Mouse (Mus musculus) midbrain, embryonic 12.5 days (tissue): ENCODE measurements around the gene Apol8. TPM values are rescaled to one million over a fixed set of nuclear protein-coding genes. Genes with fewer than 3 reads are reported as not detected.
"Not testable (repeated sequence)": the region's sequence is repeated elsewhere in the genome, so short reads cannot be mapped to it uniquely, and the experiment has no call there.

Source experiments
- ATAC-seq: fragments of 200-750 bp; cut with Nextera tagmentation; 2 replicates; pipeline ENCODE4 v1.8.0; 2017; ENCODE audit warnings: low read depth, moderate TSS enrichment, moderate library complexity; ENCODE audit not compliant: low FRiP score
- H3K27ac ChIP-seq: fragments of 300-500 bp; sonication (generic); replicated peaks from 2 replicates; pipeline ENCODE4 v1.5.1; 2016; ENCODE audit warnings: mild to moderate bottlenecking
- H3K27me3 ChIP-seq: fragments of 300-500 bp; sonication (generic); 2 replicates; pipeline ENCODE4 v1.6.1; 2016; ENCODE audit warnings: mild to moderate bottlenecking
- H3K36me3 ChIP-seq: fragments of 300-500 bp; sonication (generic); 2 replicates; pipeline ENCODE4 v1.6.1; 2016
- H3K4me1 ChIP-seq: fragments of 300-500 bp; sonication (generic); 2 replicates; pipeline ENCODE4 v1.6.1; 2016
- H3K4me2 ChIP-seq: fragments of 300-500 bp; sonication (generic); replicated peaks from 2 replicates; pipeline ENCODE4 v1.6.1; 2016; ENCODE audit warnings: mild to moderate bottlenecking, moderate library complexity
- H3K4me3 ChIP-seq: fragments of 300-500 bp; sonication (generic); 2 replicates; pipeline ENCODE4 v1.5.1; 2016; ENCODE audit warnings: mild to moderate bottlenecking
- H3K9ac ChIP-seq: fragments of 300-500 bp; sonication (generic); replicated peaks from 2 replicates; pipeline ENCODE4 v1.6.1; 2016; ENCODE audit warnings: mild to moderate bottlenecking, moderate library complexity
- H3K9me3 ChIP-seq: fragments of 300-500 bp; sonication (generic); 2 replicates; pipeline ENCODE4 v1.6.1; 2016; ENCODE audit warnings: mild to moderate bottlenecking
- WGBS: fragments of 180-500 bp; shearing (Covaris S2); methylation state at CpG from one replicate; pipeline ENCODE4 v1.1.7; 2016; 5-methylcytosine and 5-hydroxymethylcytosine counted together
- polyA plus RNA-seq: library from polyadenylated mRNA; unstranded; fragments of >200 nt; fragmentation: Nextera tagmentation; extraction: Ambion mirVana; gene quantifications from 2 replicates; pipeline ENCODE4 v1.2.1, GENCODE M21; 2016

Gene Apol8
- polyA plus RNA-seq, 1 experiment from 2014 or later, result 0.40 TPM

DNA sequence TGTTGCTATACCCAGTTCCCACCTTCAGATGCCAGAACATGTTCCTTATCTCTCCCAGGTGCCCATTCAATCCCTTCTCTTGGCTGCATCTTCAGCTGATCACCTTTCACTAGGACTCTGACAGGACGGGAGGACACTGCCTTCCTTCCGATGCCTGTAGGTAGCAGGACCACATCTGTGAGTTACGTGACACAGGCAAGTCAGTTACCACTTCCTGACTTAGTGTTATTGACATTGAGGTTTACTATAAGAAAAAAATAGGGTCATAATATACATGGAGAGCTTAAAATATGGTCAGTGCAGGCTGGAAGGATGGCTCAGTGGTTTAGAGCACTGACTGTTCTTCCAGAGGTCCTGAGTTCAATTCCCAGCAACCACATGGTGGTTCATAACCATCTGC, 35.3 kb downstream of the Apol8 start:
- not testable (repeated sequence) for H3K4me3 ChIP-seq, H3K4me1 ChIP-seq, H3K36me3 ChIP-seq, H3K9ac ChIP-seq, ATAC-seq, H3K27ac ChIP-seq, H3K9me3 ChIP-seq, H3K27me3 ChIP-seq, H3K4me2 ChIP-seq
- no CpG with 5 or more reads among the region's 3 CpGs for WGBS

DNA sequence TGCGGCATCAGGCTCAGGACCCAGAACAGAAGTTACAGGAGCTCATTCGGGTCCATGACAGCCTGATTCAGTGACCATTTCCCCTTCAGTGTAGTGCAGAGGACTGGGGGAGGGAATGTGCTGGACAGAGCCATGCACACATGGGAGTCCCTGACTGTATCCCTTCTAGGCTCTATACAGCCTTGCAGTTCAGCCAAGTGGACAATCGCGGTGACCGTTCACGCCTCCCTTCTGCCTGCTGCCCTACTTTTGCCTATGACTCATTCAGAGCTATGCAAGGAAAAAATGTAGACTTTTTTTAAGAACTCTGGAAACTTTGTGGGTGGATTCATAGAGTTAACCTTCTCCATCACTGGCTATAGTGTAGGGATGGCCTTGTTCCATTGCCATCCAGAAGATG, 38.6 kb downstream of the Apol8 start:
- not testable (repeated sequence) for ATAC-seq, H3K4me2 ChIP-seq, H3K9me3 ChIP-seq, H3K9ac ChIP-seq, H3K27ac ChIP-seq, H3K27me3 ChIP-seq, H3K36me3 ChIP-seq, H3K4me1 ChIP-seq, H3K4me3 ChIP-seq
- WGBS, result 83% methylated on average over 3 of the region's 6 CpGs

DNA sequence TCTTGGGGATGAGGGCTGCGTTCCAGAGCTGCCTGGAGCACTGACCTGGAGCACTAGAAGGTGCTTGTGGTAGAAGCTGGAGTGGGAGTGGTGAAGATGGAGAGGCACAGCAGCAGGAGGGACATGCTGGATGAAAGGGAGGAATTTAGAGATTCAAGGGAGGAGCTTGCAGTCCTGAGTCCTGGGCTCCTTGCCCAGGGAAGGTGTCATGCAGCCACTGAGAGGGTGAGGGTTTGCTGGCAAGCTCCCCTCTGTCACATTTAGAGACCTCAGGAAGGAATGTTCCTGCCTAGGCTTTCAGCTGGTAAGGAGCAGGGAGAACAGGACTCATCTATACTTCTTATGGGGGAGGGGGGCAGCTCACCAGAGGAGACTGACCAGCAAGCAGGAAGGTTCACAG, 47.9 kb downstream of the Apol8 start:
- H3K9ac ChIP-seq, ATAC-seq: not testable (repeated sequence)

DNA sequence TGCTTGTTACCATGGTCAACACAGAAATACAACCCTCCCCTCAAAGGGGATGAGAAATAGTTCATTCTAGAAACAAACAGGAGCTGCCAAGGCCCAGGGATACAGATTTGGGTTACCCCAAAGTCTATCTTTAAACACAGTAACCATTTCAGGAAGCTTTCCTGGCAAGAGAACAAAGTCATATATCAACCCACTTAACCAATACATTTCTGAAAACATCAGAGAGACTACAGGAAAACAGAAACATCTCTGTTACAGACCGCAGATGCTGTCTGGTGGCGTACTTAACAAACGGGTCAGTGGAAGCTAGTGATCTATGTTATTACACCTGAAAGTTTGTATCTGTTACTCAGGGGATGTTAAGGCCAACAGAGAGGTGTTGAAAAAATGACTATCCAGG, 51.5 kb downstream of the Apol8 start:
- not testable (repeated sequence) for H3K27me3 ChIP-seq, H3K9me3 ChIP-seq, H3K4me3 ChIP-seq, H3K4me2 ChIP-seq, H3K9ac ChIP-seq, H3K27ac ChIP-seq, ATAC-seq, H3K4me1 ChIP-seq, H3K36me3 ChIP-seq
- WGBS, result 97% methylated on average over 3 of the region's 3 CpGs

More for the DNA sequence above, 47.9 kb downstream of the Apol8 start:
- 100% methylated on average over 1 of the region's 1 CpGs for WGBS
- H3K9me3 ChIP-seq, H3K4me3 ChIP-seq, H3K27me3 ChIP-seq, H3K4me1 ChIP-seq, H3K36me3 ChIP-seq, H3K27ac ChIP-seq, H3K4me2 ChIP-seq: not testable (repeated sequence)

DNA sequence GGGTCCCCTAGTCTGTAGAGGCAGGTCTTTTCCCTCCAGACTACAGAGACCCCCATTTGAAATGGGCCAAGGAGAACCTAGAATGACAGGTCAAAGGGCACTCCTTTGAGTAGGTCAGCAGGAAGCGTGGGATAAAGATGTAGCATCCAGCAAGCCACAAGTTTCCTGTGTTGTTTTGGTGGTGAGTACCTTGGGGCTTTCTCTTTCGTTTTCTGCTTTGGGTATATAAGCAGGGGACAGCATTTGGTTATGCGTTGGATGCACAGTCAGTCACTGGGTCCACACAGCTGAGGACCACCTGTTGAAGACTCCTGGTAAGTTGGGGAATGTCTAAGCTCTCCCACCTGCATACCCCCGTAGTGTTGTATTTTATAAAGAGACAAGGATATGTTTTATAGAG, 58.1 kb downstream of the Apol8 start, which contains the start of gene Apol7e:
Gene Apol7e (plus strand): TSS at position 202 of the 400 bp plus-strand sequence.
- H3K4me3 ChIP-seq, H3K4me1 ChIP-seq, ATAC-seq, H3K36me3 ChIP-seq, H3K27ac ChIP-seq, H3K9me3 ChIP-seq, H3K27me3 ChIP-seq, H3K9ac ChIP-seq, H3K4me2 ChIP-seq: not testable (repeated sequence)
- WGBS, result 78% methylated on average over 4 of the region's 4 CpGs

Other genes with a start within 250 kb of the Apol8 start
- not detected in 2 replicates for gene Apol11a, start 248.7 kb downstream of the Apol8 start, polyA plus RNA-seq
- not detected in 2 replicates for gene Apol7c, start 223.7 kb downstream of the Apol8 start, polyA plus RNA-seq
- gene 1700025B11Rik, start 195.1 kb downstream of the Apol8 start, polyA plus RNA-seq, result not detected in 2 replicates
- not detected in 2 replicates for gene Apol10b, start 160.9 kb downstream of the Apol8 start, polyA plus RNA-seq
- gene Gm36245, start 157.7 kb downstream of the Apol8 start, polyA plus RNA-seq, result not detected in 2 replicates
- 0.11 and 0.25 TPM in 2 replicates for gene Apol11b, start 113.7 kb downstream of the Apol8 start, polyA plus RNA-seq
- gene Apol7e, start 58.1 kb downstream of the Apol8 start, polyA plus RNA-seq, result not detected in 2 replicates
- not detected in 2 replicates for gene Apol9b, start 28.0 kb downstream of the Apol8 start, polyA plus RNA-seq
- gene Myh9, start 85.2 kb upstream of the Apol8 start, polyA plus RNA-seq, result 24.9 and 29.1 TPM in 2 replicates
- 206 and 210 TPM in 2 replicates for gene Txn2, start 172.0 kb upstream of the Apol8 start, polyA plus RNA-seq
- 6.2 and 6.8 TPM in 2 replicates for gene Foxred2, start 199.7 kb upstream of the Apol8 start, polyA plus RNA-seq
- gene Eif3d, start 213.8 kb upstream of the Apol8 start, polyA plus RNA-seq, result 219 and 233 TPM in 2 replicates